Mouse (Mus musculus): Measurements from ENCODE around the gene Gng12.
"Not testable (repeated sequence)": the region's sequence is repeated elsewhere in the genome, so short reads cannot be mapped to it uniquely, and the experiment has no call there.

Gene Gng12

DNA sequence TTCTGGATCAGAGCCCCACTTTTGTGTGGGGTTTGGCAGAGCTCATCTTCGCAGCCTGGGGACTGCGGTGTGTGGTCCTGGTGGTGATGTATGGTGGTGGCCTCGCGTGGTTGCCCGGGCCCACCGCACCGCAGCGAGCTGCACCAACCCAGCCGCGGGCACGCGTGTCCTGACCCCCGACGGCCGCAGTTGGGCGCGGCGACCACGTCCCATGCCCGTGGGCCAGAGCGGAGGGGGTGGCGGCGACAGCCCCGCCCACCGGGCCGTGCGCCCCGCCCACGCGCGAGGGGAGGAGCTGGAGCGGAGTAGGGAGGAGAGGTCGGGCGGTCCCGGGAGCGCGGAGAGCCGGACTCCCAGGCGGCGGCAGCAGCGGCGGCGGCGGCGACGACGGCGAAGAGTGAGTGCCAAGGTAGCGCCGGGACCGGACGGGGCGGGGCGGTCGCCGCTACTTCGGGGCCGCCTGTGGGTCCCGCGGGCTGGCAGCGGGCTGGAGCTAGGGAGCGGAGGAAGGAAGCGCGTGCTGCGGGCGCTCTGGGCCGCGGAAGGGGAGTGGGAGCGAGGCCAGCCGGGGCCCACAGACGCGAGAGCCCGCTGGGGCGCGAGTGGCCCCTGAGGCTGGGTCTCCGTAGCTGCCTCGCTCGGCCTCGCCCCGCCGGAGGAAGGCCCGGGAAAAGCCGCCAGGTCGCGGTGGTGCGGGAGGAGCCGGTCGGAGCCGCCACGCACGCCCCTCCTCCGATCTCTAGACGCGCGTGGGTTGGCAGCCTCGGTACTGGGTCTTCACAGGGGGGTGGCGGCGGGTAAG, at the start of gene Gng12:
Gng12 (plus strand) TSS at position 279 of the 802 bp plus-strand sequence.
- peak; percentile 85 for DNase-seq (ENCODE audit: low spot score)

DNA sequence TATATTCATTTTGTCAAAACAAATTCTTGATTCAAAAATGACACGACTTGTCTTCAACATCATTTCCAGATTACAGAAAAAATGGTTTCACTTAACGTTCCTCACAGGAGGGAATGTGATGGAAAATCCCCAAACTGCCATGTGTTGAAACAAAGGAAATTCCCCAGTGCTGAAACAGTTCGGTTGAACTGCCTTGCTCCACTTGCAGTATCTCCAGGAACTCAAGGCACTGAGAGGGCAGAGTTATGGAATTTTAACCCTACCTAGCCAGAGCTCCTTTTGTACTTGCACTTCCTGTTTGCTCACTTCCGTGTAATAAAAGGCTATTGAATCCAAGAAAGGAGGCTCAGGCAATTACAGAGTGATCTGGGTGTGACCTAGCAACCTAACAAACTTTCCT, 47.3 kb upstream of the Gng12 start:
- DNase-seq (ENCODE audit: low spot score) = peak; percentile 73

DNA sequence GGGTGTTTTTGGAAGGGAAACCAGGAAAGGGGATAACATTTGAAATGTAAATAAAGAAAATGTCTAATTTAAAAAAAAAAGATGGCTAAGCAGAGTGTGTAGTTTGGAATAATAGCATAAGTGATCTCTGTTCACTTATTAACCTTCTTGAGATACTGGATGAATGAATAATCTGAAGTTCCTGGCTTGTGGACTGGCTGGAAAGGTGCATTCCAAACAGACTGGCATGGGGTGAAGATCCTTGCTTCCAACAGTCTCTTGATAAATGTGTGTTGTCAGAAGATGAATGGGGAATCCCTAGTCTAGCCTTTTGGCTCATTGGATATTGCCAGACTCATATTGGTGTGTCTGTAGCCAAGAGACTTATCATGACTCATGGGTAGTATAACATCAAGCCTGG, 40.0 kb upstream of the Gng12 start:
- no peak for DNase-seq (ENCODE audit: low spot score)

DNA sequence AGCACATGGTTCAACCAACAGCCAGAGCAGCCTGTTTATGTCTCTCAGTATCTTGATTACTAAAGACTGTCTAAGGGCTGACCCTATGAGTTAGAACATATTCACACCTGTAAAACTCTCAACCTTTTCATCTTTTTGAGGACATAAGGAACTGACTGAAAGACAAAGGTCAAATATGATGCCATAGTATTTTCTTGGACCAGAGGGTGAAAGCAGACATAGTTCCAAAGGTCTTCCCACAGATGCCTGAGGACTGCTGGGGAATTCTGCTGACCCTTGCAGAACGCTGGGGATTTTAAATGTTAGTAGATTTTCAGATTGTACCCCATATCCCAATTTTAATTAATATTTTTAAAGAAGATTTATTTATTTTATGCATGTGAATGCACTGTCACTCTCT, 37.8 kb upstream of the Gng12 start:
- DNase-seq (ENCODE audit: low spot score) = no peak

DNA sequence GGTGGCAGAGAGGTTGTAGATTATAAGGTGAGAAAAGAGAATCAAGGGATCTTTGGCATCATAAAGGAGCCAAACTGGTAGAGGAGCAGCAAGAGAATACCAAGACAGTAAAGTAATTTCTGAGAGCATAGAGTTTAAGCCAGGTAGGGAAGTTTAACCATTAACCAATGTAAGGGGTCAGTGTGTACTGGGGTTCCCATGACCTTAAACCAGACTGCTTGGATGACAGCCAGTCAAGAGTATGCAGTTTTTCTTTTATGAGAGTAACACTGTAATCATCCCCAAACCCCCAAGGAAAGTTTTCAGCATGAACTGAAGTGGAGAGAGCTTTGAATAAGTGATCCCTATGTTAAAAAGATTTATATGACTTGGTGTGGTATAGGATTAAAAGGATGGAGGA, 36.8 kb upstream of the Gng12 start:
- DNase-seq (ENCODE audit: low spot score) = no peak

DNA sequence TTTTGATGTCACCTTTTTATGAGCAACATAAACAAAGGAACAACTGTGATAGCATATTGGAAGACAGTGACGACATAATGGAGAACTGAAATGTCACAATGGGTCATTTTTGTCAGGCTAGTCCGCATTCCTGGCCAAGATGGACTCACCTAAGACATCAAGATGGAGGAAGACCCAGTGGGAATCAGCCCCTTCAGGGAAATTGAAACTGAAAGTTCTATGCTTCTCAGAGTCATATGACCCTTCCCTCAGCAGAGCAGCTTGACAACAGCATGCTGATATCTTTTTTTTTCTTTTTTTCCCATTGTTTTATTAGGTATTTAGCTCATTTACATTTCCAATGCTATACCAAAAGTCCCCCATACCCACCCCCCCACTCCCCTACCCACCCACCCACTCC, 31.7 kb upstream of the Gng12 start:
- DNase-seq (ENCODE audit: low spot score) = peak; percentile 48

DNA sequence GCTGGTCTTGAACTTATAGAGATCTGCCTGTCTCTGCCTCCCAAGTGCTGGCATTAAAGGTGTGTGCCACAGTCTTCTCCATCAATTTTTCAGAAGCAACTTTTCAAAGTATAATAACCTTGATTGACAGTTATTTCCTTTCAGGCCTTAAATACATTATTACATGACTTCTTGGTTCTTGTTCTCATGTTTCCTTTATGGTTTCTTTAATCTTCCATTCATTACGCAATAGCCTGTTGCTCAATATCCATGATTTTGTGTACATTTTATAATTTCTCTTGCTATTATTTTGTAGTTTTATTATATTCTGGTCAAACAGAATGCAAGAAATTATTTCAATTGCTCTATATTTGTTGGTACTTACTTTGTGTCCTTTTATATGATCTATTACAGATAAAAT, 29.9 kb upstream of the Gng12 start:
- no peak for DNase-seq (ENCODE audit: low spot score)

DNA sequence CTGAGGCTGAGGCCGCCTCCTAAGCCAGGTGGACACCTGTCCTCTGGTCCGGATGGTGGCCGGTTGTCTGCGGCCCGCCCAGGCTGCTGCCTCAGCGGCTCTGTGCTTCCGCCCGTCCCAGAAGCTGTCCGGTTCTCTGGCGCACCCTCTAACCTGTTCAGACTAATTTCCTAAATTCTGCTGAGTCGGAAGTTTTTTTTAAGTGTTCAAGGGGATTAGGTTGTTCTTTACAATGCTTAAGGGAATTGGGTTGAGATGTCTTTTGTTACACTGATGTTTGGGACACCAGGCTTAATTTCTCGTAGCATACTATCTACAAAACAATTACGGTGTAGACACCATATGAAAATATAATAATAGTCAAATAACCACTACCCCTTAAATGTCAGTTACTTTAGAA, 19.1 kb upstream of the Gng12 start:
- not testable (repeated sequence) for DNase-seq (ENCODE audit: low spot score)

DNA sequence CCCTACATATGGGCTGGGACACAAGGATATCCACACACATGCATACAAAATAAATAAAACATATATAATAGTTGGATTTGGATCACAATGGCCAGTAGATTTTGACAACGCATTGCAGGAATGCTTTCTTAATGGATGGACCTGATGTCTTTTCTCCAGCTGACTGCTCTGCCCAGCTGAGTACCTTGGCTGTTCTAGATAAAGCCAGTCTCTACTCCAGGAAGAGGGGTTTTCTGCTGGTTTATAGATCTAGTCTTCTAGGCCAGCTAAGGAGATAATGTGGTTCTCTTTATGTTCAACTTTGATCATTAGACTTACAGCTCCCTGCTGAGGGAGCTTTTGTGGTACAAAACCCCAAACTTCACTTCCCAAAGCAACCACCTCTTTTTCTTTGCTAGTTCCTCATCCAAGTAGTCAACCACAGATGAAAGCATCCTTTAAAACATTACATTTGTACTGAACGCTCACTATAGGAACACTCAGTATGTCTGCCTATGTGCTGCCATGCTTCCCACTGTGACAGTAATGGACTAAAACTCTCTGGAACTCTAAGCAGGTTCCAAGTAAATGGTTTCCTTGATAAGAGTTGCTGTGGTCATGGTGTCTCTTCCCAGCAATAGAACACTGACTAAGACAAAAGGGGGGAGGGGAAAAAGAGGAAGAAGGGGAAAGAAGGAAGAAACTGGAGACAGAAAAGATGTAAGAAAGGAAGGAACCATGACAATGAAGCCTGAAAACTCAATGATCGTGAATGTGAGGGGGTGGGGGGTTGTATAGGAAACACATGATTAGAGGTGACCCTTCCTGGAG, 5.6 kb upstream of the Gng12 start:
- no peak for DNase-seq (ENCODE audit: low spot score)

DNA sequence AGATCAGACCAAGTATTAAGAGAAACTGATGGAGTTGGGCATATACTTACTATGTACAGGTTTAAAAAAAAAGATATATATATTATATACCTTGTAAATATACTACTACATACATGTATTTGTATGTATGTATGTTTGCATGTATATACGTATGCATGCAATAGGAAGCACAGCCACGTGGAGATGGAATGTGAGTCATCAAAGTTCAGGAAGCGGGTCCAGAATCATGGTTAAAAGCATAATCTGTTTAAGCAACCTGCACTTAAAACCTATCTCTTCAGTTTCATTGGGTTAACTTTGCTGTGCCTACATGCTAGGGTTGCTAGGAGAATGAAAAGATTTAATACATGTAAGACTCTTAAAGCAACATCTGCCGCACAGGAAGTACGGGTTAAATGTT, 2.2 kb upstream of the Gng12 start:
- DNase-seq (ENCODE audit: low spot score) = no peak

DNA sequence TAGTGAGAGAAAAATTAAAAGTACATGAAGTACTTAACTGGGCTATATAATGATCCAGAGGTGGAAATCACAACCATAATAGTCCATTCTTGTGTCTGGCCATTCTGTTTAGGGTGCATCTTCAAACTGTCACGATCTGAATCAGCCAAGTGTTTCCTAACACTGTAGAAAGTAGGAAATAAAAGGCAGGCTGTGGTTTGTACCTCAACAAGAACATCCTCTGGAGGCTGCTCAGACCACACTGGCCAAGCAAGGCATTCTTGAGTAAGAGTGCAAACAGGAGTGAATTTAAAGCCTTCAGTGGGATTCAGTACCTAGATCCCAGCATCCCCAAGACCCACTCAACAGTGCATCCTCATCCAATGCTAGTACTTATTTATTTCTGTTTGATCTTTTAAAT, 1.2 kb upstream of the Gng12 start:
- no peak for DNase-seq (ENCODE audit: low spot score)

DNA sequence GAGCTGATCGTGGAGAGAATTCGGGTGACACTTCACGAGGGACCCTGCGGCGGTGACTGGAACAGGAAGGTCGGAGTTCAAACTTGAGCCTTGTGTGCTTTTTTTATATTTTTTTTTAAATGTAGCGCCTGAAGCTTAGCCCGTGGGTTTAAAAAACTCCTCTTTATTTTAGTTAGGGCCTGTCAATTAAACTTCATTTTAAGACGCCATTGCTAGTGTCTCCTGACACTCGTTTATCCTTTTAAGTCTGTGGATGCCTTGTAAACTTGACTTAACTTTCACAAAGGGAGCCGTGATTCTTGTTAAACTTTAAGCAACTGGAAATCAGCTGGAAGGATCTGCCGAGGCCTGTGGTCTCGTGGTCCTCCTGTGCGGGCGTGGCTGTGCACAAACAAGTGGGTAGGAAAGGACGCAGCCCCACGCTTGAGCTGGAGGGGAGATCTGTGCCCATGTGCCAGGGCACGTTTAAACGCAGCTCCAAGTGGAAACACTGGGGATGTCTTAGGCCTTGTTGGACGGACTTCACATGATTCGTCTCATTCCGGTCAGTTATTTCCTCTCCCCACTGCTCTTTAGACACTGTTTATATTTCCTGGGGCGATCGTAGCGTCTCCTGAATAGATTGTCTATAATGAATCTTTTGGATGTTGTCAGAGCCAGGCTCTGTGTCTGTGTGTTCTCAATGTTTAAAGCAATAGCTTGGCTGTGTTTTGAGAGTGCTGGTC, 886 bp downstream of the Gng12 start:
- peak; percentile 68 for DNase-seq (ENCODE audit: low spot score)

DNA sequence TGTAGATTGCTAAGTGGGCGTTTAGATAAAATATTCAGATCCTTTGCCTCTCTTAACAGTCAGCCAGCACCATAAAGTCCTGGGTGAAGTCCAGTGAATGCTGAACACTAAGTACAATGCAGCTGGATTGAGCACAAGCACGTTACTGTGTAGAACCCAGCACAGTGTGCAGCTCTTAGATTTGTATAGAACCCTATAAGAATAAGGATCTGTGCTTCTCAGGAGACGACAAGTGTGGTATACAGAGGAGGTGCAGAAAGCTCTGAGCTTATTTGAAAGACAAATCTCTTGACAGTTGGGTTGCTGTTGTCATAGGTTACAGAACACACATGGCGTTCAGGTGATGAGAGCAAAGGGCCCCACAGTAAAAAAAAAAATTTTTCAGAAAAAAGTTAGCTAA, 1.8 kb downstream of the Gng12 start:
- DNase-seq (ENCODE audit: low spot score) = no peak

DNA sequence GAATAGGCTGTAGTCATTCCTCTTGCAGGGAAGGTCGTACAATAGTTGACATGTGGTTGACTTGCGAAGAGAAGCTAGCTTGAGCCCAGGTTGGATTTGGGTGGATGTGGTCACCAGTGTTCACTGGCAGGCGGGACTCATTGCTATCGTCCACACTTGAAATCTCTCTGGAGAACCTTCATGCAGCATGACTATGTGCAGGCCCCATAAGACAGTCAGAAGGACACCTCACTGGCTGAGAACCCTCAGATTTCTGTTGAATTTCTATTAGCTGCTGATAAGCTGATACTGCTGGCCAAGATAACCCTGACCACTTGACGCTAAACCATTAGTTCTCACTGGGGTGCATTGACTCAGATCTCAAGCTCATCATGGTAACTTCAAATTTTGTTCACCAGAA, 5.7 kb downstream of the Gng12 start:
- DNase-seq (ENCODE audit: low spot score) = no peak

DNA sequence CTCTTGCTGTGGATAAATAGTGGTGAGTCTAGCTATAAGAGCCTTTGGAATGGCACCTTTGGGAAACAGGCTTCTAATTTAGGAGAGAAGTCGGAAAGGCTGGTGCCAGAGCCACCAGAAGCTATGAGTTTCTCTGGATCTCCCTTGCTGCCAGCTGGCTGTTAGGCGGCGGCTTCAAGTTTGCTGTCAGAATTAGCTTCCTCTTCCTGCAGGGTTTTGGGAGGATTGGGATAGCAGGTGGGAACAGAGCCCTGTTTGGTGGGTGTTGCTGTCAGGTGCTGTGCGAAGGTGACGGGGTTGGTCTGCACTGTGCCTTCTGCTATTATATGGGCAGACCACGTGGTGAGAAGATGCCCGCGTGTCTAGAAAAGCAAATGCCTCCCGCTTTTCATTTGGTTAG, 7.0 kb downstream of the Gng12 start:
- DNase-seq (ENCODE audit: low spot score) = no peak

DNA sequence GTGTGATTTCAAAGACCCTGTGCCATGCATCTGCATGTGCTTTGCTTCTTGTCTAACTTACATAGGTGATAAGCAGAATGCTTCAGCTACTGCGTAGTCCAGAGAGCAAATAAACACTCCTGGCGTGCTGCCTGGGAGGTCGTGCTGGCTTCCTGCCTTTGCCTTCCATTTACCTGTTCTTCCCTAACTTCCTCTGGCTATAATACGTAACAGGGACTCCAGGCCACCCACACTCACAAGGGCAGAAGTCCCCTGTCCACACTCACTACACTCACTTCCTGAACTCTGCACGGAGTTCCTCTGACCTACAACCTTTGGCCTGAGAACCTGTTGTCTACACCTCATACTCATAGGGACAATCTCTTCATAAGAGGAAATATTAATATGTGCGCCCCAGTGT, 7.5 kb downstream of the Gng12 start:
- DNase-seq (ENCODE audit: low spot score) = no peak

DNA sequence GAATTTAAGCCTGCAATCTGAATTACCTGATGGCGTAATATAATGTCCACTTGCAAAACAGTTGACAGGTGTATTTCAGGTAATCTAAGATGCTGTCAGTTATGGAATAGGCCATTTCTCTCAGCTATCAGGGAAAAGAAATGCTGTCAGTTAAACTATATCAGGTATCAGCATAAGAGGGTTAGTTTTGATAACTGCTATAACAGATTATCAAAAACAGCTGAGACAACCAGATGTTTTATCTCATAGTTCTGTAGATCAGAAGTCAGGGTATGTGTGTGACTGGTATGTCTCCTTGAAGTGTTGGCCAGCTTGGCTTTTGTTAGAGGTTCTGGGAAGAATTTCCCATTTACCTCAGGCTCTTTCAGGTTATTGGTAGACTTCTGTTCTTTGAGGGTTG, 10.0 kb downstream of the Gng12 start:
- no peak for DNase-seq (ENCODE audit: low spot score)

DNA sequence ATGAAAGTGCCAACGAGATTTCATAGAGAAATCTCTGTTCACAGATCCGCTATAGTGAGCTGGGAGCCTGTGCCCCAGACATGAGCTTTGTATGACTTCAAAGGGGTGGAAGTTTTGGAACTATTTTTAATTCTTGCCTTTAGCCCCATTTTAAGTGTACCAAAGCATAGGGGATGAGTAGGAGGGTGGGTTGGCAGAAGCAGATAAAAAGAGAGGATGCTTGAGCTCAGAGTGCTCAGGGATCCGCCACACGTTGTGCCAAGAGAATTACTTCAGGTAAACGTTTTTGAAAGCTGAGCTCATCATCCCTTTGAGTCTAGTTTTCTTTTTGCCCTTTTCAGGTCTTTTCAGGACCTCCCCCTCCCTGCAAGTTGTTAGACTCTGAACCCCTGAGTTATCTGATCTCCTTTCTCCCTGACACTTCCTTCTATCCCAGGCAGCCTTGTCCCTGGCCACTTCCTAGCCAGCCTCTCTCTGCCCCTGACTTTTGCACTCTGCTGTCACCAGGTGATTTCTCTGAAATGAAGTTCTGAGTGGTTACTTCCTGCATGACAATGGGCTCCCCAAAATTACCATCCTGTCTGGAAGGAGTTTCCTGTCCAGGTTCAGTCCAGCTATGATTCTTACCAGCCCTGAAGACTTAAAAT, 12.3 kb downstream of the Gng12 start:
- DNase-seq (ENCODE audit: low spot score) = no peak

DNA sequence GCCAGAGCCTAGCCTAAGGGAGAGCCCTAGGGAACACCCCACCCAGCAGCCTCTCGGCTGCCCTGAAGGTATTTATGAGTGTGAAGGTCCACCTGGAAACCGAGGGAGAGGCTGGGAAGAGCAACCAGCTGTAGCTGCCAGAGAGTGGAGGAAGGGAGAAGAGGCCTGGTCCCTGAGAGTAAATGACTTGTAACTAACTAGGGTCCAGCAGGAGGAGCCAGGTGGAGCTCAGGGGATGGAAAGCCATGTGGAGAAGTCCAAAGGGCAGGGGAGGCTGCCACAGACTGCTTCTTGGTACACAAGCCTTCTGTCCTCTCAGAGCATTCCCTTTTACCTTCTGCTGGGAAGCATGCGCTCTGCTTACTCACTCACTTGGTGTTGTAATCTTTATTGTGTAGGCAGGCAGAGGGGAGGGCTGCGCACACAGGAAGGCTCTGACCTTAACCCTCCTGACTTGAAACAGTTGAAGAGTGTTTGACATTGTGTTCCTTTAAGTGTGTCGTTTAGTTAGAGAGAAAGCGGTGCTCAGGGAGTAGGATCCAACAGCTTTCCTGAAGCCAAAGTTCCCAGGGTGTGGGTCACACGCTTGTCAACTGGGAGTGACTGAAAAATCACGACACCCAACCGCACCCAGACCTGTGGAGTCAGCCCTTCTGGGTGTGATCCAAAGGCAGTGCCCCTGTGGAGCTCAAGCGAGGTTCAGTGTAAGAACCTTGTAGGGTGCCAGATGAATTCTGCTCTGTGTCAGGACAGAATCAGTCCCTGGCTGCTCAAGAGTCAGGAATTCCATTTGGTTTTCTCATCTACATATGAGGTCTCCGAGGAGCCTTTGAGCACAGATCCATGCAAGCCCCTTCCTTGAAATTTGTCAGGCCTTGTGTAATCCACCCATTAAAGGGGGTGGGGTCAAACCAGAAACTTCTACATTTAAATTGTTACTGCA, 14.6 kb downstream of the Gng12 start:
- DNase-seq (ENCODE audit: low spot score) = peak; percentile 92

DNA sequence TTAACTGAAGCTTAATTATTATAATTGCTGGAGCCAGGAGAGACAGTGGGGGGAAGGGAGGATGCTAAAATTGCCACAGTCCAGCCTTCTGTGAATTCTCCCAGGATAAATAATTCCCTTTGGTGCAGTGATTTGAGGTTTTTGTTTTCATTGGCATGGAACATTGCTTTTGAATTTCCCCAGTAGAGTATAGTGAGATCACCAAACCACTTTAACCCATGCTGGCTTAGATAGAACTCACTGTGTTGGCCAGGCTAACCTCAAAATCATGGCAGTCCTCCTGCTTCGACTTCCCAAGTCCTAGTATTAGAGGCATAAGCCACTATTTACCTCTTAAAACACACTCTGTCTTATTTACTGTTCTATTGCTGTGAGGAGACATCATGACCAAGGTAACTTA, 17.2 kb downstream of the Gng12 start:
- no peak for DNase-seq (ENCODE audit: low spot score)

DNA sequence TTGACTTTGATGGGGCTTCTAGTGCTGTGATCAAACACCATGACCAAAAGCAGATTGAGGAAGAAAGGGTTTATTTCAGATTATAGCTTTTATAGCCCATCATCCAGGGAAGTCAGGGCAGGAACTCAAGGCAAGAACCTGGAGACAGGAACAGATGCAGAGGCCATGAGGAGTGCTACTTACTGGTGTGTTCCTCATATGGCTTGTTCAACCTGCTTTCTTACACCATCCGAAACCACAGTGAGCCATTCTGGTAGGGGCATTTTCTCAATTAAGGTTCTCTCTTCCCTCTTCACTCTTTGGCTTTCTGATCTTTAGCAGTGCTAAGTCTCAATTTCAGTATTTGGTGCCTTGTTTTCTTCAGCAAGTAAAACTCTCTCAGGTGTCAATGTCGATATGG, 19.4 kb downstream of the Gng12 start:
- no peak for DNase-seq (ENCODE audit: low spot score)

All from adipocyte (in vitro differentiated cells).